Mouse (Mus musculus) testis, adult 2 months (tissue): ENCODE data around the gene Stim1.

Experiments used
- CTCF ChIP-seq: fragments of 200-500 bp; IDR thresholded peaks from 2 replicates; pipeline ENCODE4 v1.5.1; 2012; ENCODE audit warnings: low read depth, mild to moderate bottlenecking, inconsistent platforms, low read length, moderate library complexity; ENCODE audit not compliant: control insufficient read depth, insufficient read depth, insufficient replicate concordance
- POLR2A ChIP-seq: fragments of 200-500 bp; IDR thresholded peaks from 2 replicates; pipeline ENCODE4 v1.6.1; 2012; ENCODE audit warnings: low read depth, mild to moderate bottlenecking, inconsistent platforms, low read length, moderate library complexity; ENCODE audit not compliant: control insufficient read depth

DNA sequence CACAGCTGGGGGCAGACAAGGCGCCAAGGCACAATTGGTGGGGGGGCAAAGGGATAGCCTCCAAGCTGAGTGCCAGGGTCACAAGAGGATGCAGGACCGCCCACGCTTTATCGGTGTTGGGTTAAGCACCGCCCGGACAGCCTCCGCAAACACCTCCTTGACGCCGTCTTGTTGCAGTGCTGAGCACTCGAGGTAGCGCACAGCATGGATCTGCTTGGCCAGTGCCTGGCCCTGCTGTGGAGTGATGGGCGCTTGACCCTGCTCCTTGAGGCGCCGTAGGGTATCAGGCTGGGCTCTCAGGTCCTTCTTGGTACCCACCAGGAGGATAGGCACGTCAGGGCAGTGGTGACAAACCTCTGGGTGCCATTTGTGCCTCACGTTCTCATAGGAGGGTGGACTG lies 28.0 kb upstream of the Stim1 start:
- no peak for TF ChIP-seq CTCF
- no peak for TF ChIP-seq POLR2A
